Mouse (Mus musculus): ENCODE measurements around the gene Vmn2r31. TPM values are rescaled to one million over a fixed set of nuclear protein-coding genes. Genes with fewer than 3 reads are reported as not detected.
"Not testable (repeated sequence)": the region's sequence is repeated elsewhere in the genome, so short reads cannot be mapped to it uniquely, and the experiment has no call there.

Gene Vmn2r31
- polyA plus RNA-seq (2012; rRNA removed), result not detected in 2 replicates

GRCm38 (mm10) chr7:7399603-7400002 is at the start of gene Vmn2r31:
Vmn2r31 (minus strand) TSS chr7:7399703.
- not testable (repeated sequence) for H3K27ac ChIP-seq (ENCODE audit: insufficient read depth, low read length); H3K4me3 ChIP-seq (replicated peaks; ENCODE audit: insufficient read depth, low read depth, low read length); DNase-seq; H3K4me1 ChIP-seq (ENCODE audit: control insufficient read depth, insufficient read depth, low read length); H3K27me3 ChIP-seq (ENCODE audit: control insufficient read depth, insufficient read depth, low read length)

- not testable (repeated sequence) for H3K4me3 ChIP-seq (replicated peaks; ENCODE audit: insufficient read depth, low read depth, low read length); H3K27ac ChIP-seq (ENCODE audit: insufficient read depth, low read length); H3K4me1 ChIP-seq (ENCODE audit: control insufficient read depth, insufficient read depth, low read length); H3K27me3 ChIP-seq (ENCODE audit: control insufficient read depth, insufficient read depth, low read length); DNase-seq
- WGBS, result 59% methylated on average over 12 of the region's 12 CpGs
These were observed 25.1 kb downstream of the Vmn2r31 start, which contains the start of gene Gm45783 for GRCm38 (mm10) chr7:7374431-7374830. Gm45783 (minus strand) TSS chr7:7374573.

GRCm38 (mm10) chr7:7337509-7337908 is 62.0 kb downstream of the Vmn2r31 start, which contains the start of gene Vmn2r30:
Vmn2r30 (minus strand) TSS chr7:7337609.
- not testable (repeated sequence) for DNase-seq; H3K4me1 ChIP-seq (ENCODE audit: control insufficient read depth, insufficient read depth, low read length)
- WGBS, result 63% methylated on average over 1 of the region's 1 CpGs

More at GRCm38 (mm10) chr7:7337509-7337908, 62.0 kb downstream of the Vmn2r31 start, which contains the start of gene Vmn2r30:
- H3K27me3 ChIP-seq (ENCODE audit: control insufficient read depth, insufficient read depth, low read length); H3K27ac ChIP-seq (ENCODE audit: insufficient read depth, low read length); H3K4me3 ChIP-seq (replicated peaks; ENCODE audit: insufficient read depth, low read depth, low read length): not testable (repeated sequence)

Other genes with a start within 250 kb of the Vmn2r31 start
- gene Zfp418, start 228.4 kb downstream of the Vmn2r31 start, polyA plus RNA-seq (2012; rRNA removed), result 4.1 and 4.3 TPM in 2 replicates
- 11.8 and 12.1 TPM in 2 replicates for gene Zfp772, start 189.7 kb downstream of the Vmn2r31 start, polyA plus RNA-seq (2012; rRNA removed)
- gene Vmn2r29, start 152.4 kb downstream of the Vmn2r31 start, polyA plus RNA-seq (2012; rRNA removed), result 3.8 and 3.9 TPM in 2 replicates
- 7.8 and 8.2 TPM in 2 replicates for gene Gm45844, start 121.4 kb downstream of the Vmn2r31 start, polyA plus RNA-seq (2012; rRNA removed)
- 89.4 and 92.1 TPM in 2 replicates for gene Clcn4, start 98.9 kb downstream of the Vmn2r31 start, polyA plus RNA-seq (2012; rRNA removed)
- 0.03 TPM in 1 of 2 replicates, not detected in the other for gene Vmn2r30, start 62.1 kb downstream of the Vmn2r31 start, polyA plus RNA-seq (2012; rRNA removed)
- gene Gm45783, start 25.1 kb downstream of the Vmn2r31 start, polyA plus RNA-seq (2012; rRNA removed), result not detected in 2 replicates
- not detected in 2 replicates for gene Vmn2r32, start 80.3 kb upstream of the Vmn2r31 start, polyA plus RNA-seq (2012; rRNA removed)
- gene Vmn2r33, start 167.1 kb upstream of the Vmn2r31 start, polyA plus RNA-seq (2012; rRNA removed), result not detected in 2 replicates